Mouse (Mus musculus): ENCODE data around the gene Rcl1.

DNA sequence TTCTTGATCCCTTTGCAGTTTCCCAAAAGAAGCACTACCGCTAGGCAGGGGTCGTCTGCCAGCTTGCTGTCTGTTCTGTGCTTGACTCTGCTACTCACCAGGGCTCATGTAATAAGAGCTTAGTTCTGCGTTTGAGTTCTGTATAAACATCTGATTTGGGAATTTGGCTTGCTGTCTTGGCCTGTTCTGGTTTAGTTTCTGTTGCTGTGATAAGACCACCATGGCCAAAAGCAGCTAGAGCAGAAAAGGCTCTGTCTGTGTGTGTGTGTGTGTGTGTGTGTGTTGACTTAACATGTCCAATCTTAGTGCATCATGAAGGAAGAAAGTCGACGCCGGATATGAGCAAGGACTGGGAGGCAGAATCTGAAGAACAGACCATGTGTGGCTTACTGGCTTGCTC lies 44.2 kb downstream of the Rcl1 start:
- no peak for TF ChIP-seq CTCF (IDR thresholded peaks at IDR 0.05; ENCODE audit: extremely low read depth, insufficient read depth, insufficient read length, insufficient replicate concordance)
- no peak for TF ChIP-seq POLR2A (IDR thresholded peaks at IDR 0.05; ENCODE audit: low read depth, low read length)
